Mouse (Mus musculus) adrenal gland, postnatal 36 days (tissue): ENCODE results near the gene Tex2. TPM values are rescaled to one million over a fixed set of nuclear protein-coding genes. Genes with fewer than 3 reads are reported as not detected.
"Not testable (repeated sequence)": the region's sequence is repeated elsewhere in the genome, so short reads cannot be mapped to it uniquely, and the experiment has no call there.

Experiments
- DNase-seq, 2 experiments: peaks; one replicate each; pipeline ENCODE4 v3.0.0; 2021; ENCODE audit warnings: mixed read lengths in 1 of 2
- total RNA-seq, 2 experiments: library from RNA; stranded (reverse); gene quantifications; 2 replicates each; pipeline ENCODE4 v1.2.3; 2021

The Tex2 gene
- total RNA-seq, 2 experiments from 2014 or later: 52.3 to 54.4 TPM

DNA sequence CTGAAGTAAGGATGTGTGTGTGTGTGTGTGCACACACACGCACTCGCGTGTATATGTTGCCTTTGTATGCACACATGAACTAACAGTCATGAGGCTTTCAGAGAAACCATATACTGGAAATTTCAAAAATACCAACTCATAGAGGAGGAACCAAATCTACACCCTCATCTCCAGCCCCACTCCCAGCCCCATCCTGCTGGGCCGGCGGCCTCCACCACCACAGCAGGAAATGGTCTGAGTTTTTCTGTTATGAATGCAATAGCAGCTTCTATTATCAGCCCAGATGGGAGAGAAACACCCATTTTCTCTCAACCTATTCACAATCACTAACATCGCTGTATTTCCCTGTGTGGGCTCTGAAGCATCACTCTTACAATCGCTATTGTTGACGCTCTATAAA lies 8.8 kb upstream of the Tex2 start:
- DNase-seq: no peak

DNA sequence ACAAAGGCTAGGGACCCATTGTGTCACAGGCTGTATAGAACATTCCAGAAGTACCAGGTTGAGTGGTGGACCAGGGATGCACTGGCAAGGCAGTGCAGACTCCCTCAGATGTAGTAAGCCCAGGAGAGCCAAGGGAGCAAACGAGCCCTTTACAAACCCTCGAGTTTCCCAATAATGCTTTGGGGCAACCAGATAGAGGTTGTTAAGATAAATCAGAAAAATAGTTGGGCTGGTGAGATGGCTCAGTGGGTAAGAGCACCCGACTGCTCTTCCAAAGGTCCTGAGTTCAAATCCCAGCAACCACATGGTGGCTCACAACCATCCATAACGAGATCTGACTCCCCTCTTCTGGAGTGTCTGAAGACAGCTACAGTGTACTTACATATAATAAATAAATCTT lies 5.5 kb upstream of the Tex2 start:
- not testable (repeated sequence) for DNase-seq

DNA sequence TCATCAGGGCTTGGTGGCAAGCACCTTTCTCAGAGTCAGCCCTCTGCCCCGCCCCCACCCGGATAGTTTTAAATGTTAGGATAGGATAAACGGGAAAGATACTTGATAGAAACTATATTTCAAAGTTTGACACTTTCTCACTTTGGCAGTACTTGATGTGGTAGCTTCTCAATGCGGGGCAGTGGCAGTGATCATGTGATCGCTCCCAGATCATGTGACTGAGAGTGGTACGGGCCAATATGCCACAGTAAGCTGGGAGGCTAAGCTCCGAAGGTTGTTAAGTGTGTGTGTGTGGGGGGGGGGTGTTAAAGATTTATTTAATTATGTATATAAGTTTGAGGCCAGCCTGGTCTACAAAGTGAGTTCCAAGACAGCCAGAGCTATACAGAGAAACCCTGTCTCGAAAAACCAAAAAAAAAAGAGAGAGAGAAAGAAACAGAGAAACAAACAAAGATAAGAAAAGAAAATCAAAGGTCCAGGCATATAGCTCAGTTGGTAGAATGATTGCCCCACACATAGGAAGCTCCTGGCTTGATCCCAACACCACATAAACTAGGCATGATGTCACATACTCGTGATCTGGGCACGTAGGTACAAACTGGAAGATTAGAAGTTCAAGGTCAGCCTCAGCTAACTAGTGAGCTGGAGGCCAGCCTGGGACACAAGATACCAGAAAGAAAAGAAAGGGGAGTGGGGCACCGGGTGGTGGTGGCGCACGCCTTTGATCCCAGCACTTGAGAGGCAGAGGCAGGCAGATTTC lies 4.8 kb upstream of the Tex2 start:
- DNase-seq: peak in 1 of 2 experiments; percentile 24

DNA sequence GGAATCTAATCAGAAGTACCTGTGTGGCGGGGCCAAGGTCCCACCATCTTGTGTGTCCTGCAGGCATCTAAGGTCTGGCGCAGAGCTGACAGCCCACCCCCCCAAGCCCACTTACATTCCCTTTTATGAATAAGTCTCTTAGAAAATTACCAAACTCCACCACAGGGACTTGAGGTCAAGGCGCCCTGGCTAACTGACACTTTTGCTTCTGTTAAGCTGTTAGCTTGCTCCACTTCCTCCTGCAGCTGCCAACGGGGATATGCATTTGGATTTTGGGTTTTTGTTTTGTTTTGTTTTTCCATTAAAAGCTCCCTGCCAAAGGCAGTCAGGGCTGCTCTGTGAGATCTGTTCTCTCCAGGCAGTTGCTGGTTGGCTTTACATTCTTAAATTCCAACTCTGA lies 2.3 kb upstream of the Tex2 start:
- no peak for DNase-seq

DNA sequence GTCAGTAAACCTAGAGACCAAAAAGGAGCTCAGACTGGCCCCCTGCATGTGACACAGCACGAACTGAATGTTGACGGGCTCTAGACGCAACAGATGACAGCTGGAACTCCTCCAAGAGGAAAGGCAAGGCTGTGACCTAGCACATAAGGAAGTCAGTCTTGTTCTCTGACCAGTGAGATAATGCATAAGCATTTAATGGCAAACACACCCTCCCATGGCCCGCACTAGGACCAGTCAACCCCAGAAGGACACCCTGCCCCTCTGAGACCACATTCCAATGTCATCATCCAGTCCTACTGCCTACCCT lies 1.1 kb upstream of the Tex2 start:
- DNase-seq: no peak

DNA sequence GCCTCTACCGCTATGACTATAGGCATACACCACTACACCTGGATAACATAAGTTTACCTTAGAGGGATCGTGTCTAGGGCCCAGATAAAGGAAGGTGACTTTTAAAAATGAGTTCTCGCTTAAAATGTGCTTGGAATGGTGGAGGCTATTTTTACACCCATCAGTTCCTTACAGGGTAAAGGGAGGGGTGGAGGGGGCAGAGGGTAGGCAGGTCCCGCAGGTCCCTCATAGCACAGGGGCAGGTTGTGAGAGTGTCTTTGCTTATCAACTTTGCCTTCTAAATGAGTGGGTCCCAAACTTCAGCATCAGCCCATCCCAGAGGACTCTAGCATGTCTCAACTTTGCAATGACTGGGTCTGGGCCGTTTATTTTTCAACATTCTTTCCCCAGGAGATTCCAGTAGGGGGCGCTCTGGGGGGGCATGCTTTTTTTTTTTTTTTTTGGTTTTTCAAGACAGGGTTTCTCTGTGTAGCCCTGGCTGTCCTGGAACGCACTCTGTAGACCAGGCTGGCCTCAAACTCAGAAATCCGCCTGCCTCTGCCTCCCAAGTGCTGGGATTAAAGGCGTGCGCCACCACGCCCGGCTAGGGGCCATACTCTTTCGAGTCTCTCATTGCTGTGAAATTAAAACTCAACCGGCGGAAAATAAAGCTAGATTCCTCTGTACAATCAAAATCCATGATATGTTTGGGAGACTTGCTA lies 565 bp upstream of the Tex2 start:
- no peak for DNase-seq

DNA sequence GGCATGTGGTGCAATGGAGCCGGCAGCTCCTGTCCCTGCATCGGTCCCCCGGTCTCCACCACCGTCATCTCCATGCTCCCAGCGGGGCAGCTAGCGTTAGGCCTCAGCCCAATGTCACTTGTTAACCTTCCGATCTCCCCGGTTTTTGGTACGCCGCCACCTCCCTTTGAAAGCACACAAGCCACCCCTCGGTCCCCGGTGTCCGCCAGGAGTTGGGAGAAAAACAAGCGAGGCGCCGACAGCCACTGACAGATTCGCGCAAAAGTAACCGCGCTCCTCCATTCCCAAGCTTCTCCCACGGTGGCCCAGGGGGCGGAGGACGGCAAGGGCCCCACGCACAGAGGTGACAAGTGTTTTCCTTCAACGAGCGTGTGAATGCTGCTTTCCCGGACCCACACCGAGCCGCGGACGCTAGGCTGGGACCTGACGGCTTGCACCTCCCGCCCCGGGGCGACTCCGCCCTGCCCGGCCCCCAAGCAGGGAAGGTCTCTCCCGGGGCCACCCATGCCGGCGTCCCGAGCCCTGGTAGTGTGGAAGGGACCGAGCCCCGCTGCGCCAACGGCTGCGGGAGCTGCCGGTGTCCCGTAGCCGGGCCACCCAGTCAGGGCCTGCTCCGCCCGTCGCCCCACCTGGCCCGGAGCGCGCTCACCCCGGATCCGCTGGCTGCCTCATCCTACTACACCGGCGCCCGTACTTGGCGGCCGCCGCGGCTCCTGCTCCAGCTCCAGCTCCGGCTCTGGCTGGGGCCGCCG lies 838 bp downstream of the Tex2 start:
- DNase-seq: peak; percentile 80 to 81

DNA sequence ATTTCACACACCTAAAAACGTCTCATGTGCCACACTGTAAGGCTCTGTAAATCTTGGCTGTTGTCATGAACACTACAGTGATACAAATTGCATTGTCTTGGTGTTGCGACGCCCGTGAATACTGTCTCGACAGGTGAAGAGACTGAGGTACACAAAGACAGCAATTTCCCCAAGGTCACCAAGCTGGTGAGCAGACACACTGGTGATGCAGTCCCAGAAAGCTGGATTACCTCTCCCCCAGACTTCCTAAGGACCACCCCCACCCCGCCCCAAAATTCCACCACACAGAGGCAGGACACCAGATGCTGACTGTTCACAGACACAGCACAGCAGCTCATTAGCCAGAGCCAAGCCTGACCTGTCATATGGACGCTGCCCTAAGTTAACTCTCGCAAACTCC lies 3.5 kb downstream of the Tex2 start:
- DNase-seq: no peak

DNA sequence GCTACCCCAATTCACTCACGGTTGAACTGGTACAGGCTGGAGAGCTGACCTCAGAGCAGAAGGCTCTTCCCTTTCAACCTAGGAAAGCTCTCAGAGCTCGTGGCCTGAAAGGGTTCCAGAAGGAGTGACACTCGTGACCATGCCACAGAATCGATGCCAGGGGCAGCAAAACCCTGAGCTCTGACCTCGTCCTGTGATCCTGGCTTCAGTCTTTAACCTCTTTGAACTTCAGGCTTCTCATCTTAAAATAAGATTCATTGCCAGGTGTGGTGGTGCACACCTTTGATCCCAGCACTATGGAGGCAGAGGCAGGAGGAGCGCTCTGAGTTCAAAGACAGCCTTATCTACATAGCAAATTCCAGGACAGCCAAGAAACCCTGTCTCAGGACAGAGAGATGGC lies 5.9 kb downstream of the Tex2 start:
- DNase-seq: no peak

DNA sequence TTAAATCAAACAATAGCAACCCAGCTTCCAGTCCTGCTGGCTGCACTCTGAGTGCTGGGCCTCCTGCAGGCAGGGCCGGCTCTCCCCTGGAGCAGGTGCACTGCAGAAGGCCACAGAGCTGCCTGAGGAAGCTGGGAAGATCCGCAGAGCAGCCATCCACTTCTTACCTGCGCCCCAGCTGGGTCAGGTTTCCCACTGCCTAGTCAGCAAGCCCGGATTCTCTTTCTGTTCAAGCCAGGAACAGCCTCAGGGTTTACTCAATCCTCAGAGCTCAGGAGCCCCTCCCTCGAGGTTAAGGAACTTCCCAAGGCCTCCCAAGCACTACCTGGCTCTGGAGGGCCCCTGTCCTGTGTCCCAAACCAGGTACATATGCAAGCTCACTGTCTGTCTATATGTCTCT lies 7.2 kb downstream of the Tex2 start:
- no peak for DNase-seq

DNA sequence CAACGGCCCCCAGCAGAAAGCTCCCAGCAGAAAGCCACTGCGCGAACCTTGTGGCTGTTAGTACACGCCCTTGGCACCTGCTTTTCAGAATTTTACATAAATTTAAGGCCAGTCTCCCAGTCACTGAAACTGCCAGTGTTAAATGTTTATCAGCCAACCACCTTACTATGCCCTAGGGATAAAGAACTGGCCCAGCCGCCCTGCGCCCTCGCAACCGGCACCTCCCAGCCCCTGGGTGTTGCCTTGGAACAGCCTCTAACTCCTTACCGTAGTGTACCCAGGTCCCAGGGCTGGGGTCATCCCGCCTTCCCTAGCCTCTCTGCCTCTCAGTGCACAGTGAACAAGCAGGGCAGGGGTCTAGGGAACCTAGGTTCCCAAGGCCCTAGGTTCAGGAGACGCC lies 10.0 kb downstream of the Tex2 start:
- DNase-seq: peak in 1 of 2 experiments; percentile 20

DNA sequence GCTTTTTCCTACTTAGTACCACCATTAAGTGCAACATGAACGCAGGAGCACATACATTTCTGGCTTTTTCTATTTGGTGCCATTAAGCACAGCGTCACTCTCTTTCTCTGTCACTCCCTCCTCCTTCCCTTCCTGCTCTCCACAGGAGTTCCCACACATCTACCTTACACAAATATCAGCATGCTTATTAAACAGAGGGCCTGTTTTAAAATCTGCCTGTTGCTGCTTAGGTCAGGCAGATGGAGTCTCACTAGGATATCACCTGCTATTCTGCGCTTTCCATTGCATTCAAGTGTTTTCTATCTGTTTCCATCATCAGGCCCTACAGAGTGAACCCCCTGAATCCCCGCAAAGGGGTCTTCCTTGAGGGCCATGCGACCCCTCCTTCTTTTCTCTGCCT lies 13.1 kb downstream of the Tex2 start:
- DNase-seq: no peak

DNA sequence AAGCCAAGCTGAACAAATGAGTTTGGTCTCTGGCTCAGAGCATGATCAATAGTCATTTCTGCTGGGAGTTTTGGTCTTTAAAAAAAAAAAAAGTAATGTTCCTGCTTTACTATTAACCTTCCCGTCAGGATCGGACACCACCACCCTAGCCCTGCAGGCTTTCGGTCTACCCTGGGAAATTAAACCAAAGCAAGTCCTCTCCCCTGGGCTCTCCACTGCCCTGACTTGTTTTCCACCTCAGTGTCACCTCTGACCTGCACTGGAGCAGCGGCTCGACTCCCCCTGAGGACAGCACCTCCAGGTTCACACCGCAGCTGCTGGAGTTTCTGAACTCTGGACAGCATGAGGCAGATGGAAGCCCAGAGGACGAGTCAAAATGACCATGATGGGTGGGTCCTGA lies 13.9 kb downstream of the Tex2 start:
- DNase-seq: no peak

DNA sequence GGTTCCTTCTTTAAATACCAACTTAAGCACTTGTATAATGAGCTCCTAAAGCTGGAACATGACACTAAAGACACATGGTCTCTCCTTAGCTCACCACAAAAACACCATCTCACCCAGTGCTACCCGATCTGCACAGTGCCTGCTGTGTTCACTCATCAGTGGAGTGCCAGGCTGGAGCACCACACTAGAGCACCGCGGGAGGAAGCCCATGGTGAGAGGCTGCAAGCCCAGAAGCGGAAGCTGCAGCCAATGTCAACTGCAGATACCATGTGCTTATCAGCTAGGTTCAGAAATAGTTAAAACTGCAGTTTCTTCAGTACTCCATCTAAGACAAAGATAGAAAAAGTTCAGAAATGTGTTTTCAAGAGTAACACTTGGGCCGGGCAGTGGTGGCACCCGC lies 14.9 kb downstream of the Tex2 start:
- DNase-seq: no peak

DNA sequence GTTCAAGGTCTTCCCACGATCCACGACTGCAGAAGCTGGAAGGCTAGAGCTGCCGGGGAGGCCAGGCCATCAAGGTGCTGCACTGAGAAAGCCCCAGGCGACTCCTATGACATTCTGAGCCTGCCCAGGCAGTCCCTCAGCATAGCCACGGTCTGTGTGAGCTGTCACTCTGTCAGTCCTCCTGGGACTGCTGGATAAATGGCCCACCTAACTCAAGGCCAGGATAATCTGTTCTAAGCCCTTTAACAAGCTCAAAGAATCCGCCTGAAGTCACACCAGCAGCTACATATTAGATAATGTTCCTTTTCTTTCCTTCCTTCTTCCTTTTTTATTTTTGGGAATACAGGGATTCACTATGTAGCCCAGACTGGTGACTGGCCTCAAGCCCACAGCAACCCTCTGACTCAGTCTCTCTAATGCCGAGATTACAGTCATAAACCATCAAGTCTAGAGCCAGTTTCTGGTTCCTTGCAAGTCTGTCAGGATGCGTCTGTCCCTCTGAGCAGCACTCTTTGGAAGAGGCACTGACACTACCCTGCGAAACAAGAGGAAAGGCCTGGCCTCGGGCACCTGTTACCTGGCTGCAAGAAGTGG lies 15.4 kb downstream of the Tex2 start:
- DNase-seq: peak in 1 of 2 experiments; percentile 32

DNA sequence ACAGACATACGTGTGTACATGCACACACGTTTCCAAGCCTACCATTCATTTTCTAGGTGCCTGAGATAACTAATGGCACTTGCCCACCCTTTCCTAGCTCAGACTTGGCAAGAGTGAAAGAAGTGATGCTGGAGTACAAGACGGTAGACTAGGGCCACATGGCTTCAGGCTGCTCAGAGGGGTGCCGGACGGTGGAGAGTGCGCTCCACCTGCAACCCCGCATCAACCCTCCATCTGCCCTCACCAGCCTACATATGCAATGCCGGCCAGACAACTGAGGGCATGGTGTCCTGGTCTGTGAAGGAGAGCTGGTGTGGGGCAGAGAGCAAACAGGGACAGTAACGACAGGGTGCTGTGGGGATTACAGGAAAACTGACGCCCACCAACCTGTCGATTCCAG lies 22.0 kb downstream of the Tex2 start:
- DNase-seq: no peak

DNA sequence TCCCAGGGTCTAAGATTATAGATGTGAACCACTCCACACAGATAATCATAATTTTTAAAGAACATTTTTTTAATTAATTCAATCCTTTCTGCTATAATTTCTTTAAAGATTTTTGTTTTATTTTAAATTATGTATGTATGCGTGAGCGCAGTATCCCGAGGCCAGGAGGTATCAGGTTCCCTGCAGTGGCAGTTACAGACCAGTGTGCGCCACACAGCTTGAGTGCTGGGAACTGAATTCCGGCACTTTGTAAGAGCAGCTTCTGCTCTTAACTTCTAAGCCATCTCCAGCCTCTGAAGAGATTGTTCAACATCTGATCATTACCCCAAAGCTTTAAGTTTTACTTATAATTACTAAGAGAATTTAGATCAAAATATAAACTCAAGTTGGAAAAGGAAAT lies 23.1 kb downstream of the Tex2 start:
- DNase-seq: no peak

DNA sequence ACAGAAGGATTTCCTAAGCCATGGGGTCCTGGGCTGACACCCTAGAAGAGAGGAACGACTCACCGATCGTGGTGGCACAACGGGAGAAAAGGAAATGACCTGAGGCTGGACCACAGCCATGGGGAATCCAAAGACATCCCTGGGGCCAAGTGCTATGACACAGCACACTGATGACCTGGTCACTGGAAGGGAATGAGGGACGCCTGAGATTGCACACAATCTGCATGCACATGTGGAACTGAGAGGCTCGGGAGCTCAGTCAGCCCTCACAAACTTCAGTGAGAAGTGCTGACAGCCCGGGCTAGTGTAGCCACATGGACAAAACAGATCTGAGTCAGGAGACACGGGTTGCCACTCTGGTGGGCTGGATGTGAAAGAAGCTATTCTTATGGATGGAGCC lies 24.4 kb downstream of the Tex2 start:
- DNase-seq: no peak

DNA sequence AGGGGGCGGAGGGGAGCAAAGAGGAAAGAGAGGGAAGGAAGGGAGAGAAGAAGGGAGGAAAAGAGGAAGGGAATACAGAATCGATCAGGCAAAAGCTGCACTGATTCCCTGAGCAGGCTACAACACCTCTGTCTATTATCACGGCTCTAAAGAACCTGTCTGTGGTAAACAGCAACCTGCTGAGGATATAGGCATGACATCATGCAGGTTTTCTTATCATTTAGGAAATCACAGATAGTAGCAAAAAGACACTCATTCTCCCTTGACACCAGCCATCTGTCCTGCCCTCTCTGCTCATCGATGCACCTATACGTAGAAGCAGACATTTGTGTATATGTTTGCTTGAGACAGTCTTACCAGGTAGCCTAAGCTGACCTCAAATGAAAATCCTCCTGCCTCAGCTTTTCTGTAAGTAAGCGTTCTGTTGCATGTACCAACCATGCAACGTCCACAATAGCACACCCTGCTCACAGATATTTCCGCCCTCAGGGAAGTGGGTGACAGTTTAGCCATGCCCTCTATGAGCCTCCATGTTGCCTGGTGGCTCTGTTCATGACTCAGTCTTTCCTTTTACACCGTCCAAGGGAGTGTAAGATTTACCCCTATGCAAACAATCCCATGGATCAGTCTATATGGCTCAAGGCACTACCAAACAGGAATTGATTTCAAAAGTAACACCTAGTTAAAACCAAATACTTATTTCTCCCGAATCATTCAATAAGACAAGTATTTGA lies 25.3 kb downstream of the Tex2 start:
- DNase-seq: no peak

DNA sequence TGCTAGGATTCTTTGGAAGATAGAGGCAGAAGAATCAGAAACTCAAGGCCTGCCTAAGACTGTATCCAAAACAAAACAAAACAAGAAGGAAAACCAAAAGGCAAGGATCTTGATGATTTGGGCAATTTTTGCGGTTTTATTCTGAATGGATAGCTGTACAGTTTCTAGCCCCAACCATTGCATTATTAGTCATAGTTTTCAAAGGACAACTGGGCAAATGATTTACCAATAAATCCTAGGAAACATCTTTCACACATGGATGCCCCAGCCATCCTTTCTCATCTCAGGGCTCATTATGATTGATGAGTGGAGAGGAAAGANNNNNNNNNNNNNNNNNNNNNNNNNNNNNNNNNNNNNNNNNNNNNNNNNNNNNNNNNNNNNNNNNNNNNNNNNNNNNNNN lies 29.4 kb downstream of the Tex2 start:
- no peak for DNase-seq

DNA sequence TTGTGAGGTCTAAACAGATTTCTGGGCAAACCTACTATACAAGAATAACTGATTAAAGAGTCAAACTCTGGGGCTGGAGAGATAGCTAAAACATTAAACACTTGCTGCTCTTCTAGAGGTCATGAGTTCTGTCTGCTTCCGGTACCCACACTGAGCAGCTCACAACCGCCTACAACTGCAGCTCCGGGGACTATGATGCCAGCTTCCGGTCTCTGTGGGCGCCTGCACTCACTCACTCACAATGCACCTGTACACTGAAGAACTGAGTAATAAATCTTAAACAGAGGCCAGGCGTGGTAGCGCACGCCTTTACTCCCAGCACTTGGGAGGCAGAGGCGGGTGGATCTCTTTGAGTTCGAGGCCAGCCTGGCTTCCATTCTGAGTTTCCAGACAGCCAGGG lies 31.9 kb downstream of the Tex2 start:
- no peak for DNase-seq

DNA sequence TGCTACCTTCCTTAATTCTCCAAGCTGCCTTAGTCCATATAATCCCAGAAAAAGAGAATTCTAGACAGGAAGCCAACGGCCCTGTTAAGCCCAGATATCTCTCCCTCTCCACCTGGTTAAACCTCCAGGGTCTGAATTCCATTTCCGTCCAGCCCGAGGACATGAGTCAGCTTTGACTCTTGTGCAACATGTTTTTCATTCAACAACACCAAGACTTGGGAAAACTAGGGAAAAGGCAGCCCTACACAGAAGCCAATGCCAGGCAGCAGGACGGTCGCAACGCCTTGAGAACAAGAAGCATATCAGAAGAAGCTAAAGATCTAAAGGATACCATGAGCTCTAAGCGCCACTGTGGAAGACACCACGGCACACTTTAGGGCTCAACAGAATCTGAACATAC lies 32.8 kb downstream of the Tex2 start:
- DNase-seq: peak in 1 of 2 experiments; percentile 34
